Mouse (Mus musculus) liver, embryonic 14.5 days (tissue): ENCODE results near the gene Tuba4a.

ENCODE experiments used
- CTCF ChIP-seq: IDR thresholded peaks from 2 replicates; pipeline ENCODE4 v1.5.1; 2016; ENCODE audit warnings: antibody characterized with exemption, low read depth, control low read depth
- EP300 ChIP-seq: IDR thresholded peaks from 2 replicates; pipeline ENCODE4 v1.6.1; 2016; ENCODE audit warnings: antibody characterized with exemption, low read depth

DNA sequence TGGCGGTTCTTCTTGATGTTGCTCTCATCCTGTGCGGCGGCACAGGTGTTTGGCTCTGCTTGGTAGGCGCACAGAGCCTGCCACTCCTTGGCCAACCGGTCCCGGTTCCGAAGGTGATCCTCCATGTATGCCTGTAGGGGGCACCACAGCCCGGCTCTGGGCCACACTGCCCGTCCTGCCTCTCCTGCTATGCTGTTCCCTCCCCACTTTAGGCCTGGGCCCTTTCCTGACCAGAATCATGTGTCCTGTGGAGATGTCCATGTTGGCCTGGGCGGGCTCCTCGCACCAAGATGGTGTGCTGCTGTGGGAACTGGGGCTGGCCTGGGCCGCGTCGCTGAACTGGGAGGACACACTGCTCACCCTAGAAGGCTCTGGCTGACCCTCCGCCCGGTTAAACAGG lies 33.4 kb upstream of the Tuba4a start:
- TF ChIP-seq CTCF (peak; percentile 55), EP300 (no peak)
